Comparison of ENCODE assay signal across 10 mouse cellular contexts in genomic region chr15:79693740-79694139, GRCm38 (mm10). TPM values are rescaled to one million over a fixed set of nuclear protein-coding genes. Genes with fewer than 3 reads are reported as not detected.
DNase-seq lines count a peak whose midpoint lies in the region; ATAC-seq and TF ChIP-seq lines count a peak whose summit lies in the region.
"Had no signal": no experiment of that assay in that cellular context is flagged by ENCODE, and none has a peak within 500 bp of the region (broad histone marks: within the 10 kb centered on the region; RNA-seq: fewer than 3 reads in every experiment).

No protein-coding gene starts in this region.

- H3K9me3 ChIP-seq in intestine, embryonic 16.5 days (ENCODE audit: control insufficient read depth, low read length): no peaks in the 10 kb centered on the region
- H3K9me3 ChIP-seq in intestine, embryonic 15.5 days: no peaks in the 10 kb centered on the region
- H3K9me3 ChIP-seq in liver, embryonic 14.5 days (ENCODE audit: control insufficient read depth, low read length): no peaks in the 10 kb centered on the region
- H3K9me3 ChIP-seq in forebrain, embryonic 12.5 days: no peaks in the 10 kb centered on the region

- H3K36me3 ChIP-seq in intestine, embryonic 16.5 days (ENCODE audit: control insufficient read depth, insufficient read depth, low read length): no peaks in the 10 kb centered on the region
- no peaks in the 10 kb centered on the region for H3K36me3 ChIP-seq in intestine, embryonic 15.5 days
- H3K36me3 ChIP-seq in liver, embryonic 14.5 days (replicated peaks; ENCODE audit: control insufficient read depth, insufficient read depth, low read depth): peaks cover 19% of the 10 kb centered on the region
- peaks cover 2% of the 10 kb centered on the region; the same call in 1 of the 2 replicates for H3K36me3 ChIP-seq in small intestine, adult 2 months (ENCODE audit: control insufficient read depth, insufficient read depth, low read length)
- H3K36me3 ChIP-seq in forebrain, embryonic 12.5 days (replicated peaks): peaks cover 19% of the 10 kb centered on the region

- no peak for TF ChIP-seq EP300 in liver, embryonic 14.5 days (IDR thresholded peaks at IDR 0.05; ENCODE audit: low read depth)

- no peak overlapping the region for H3K4me2 ChIP-seq in intestine, embryonic 16.5 days (ENCODE audit: low read depth, low read length)
- no peak overlapping the region for H3K4me2 ChIP-seq in intestine, embryonic 15.5 days (replicated peaks)
- peak overlapping the region; percentile 95 for H3K4me2 ChIP-seq in liver, embryonic 14.5 days (ENCODE audit: low read depth)
- H3K4me2 ChIP-seq in forebrain, embryonic 12.5 days: no peak overlapping the region

- ATAC-seq in intestine, embryonic 16.5 days: no peak
- no peak for ATAC-seq in intestine, embryonic 15.5 days
- no peak for ATAC-seq in liver, embryonic 14.5 days (ENCODE audit: insufficient read depth)
- ATAC-seq in monocyte, adult 5-6 weeks (replicated peaks; ENCODE audit: insufficient number of reproducible peaks, low FRiP score, low TSS enrichment, poor library complexity, severe bottlenecking): no peak
- no peak for ATAC-seq in forebrain, embryonic 12.5 days (ENCODE audit: low FRiP score)

- WGBS in intestine, embryonic 16.5 days: 71% methylated on average over 11 of the region's 11 CpGs
- 65% methylated on average over 11 of the region's 11 CpGs for WGBS in intestine, embryonic 15.5 days
- WGBS in liver, embryonic 14.5 days (ENCODE audit: insufficient replicate concordance): 12% methylated on average over 11 of the region's 11 CpGs
- 68% methylated on average over 11 of the region's 11 CpGs for WGBS in small intestine, adult 2 months
- 90% methylated on average over 11 of the region's 11 CpGs for WGBS in forebrain, embryonic 12.5 days

- no peak overlapping the region for H3K27ac ChIP-seq in intestine, embryonic 16.5 days (ENCODE audit: low read length)
- no peak overlapping the region for H3K27ac ChIP-seq in intestine, embryonic 15.5 days
- peak overlapping the region; percentile 88 for H3K27ac ChIP-seq in liver, embryonic 14.5 days
- peak overlapping the region; percentile 38 for H3K27ac ChIP-seq in small intestine, adult 2 months (ENCODE audit: insufficient read depth, low read depth, low read length)
- no peak overlapping the region for H3K27ac ChIP-seq in forebrain, embryonic 12.5 days

- TF ChIP-seq POLR2A in small intestine, adult 2 months (IDR thresholded peaks at IDR 0.05; ENCODE audit: low read depth, low read length): no peak

- 0 out of 2 replicates have a peak overlapping the region, but pooled peaks have one; percentile 13 for H3K9ac ChIP-seq in intestine, embryonic 16.5 days (ENCODE audit: low read depth, low read length)
- no peak overlapping the region for H3K9ac ChIP-seq in intestine, embryonic 15.5 days
- peak overlapping the region; percentile 94 for H3K9ac ChIP-seq in liver, embryonic 14.5 days (replicated peaks)
- no peak overlapping the region for H3K9ac ChIP-seq in forebrain, embryonic 12.5 days

- DNase-seq in T-cell, adult 2 months (ENCODE audit: low spot score): peak; percentile 71
- no peak for DNase-seq in liver, embryonic 14.5 days (ENCODE audit: low read depth in 3 of 3, low spot score in 3 of 3)
- DNase-seq in testis, postnatal 14 days (ENCODE audit: low spot score): no peak
- DNase-seq: cerebellum, postnatal 14 days; layer of hippocampus, postnatal 36 days had no signal

- no peak for TF ChIP-seq CTCF in liver, embryonic 14.5 days (IDR thresholded peaks at IDR 0.05; ENCODE audit: low read depth)
- no peak for TF ChIP-seq CTCF in small intestine, adult 2 months (IDR thresholded peaks at IDR 0.05; ENCODE audit: extremely low read depth, insufficient read length, insufficient replicate concordance, low read depth, low read length)

- H3K27me3 ChIP-seq in intestine, embryonic 16.5 days (replicated peaks; ENCODE audit: control insufficient read depth, insufficient read depth, low read length): no peaks in the 10 kb centered on the region
- H3K27me3 ChIP-seq in intestine, embryonic 15.5 days (replicated peaks): no peaks in the 10 kb centered on the region
- no peaks in the 10 kb centered on the region for H3K27me3 ChIP-seq in liver, embryonic 14.5 days (ENCODE audit: control insufficient read depth, insufficient read depth, low read length)
- no peaks in the 10 kb centered on the region for H3K27me3 ChIP-seq in small intestine, adult 2 months (ENCODE audit: control insufficient read depth, insufficient read depth, low read length)
- H3K27me3 ChIP-seq in forebrain, embryonic 12.5 days: no peaks in the 10 kb centered on the region

- H3K4me3 ChIP-seq in intestine, embryonic 16.5 days (ENCODE audit: low read length): no peak overlapping the region
- H3K4me3 ChIP-seq in intestine, embryonic 15.5 days (replicated peaks): no peak overlapping the region
- H3K4me3 ChIP-seq in liver, embryonic 14.5 days (ENCODE audit: insufficient read depth in 1 of 2, low read depth in 2 of 2, low read length in 2 of 2): peak overlapping the region; percentile 57 to 94
- peak overlapping the region; percentile 39 for H3K4me3 ChIP-seq in small intestine, adult 2 months (ENCODE audit: low read depth, low read length)
- H3K4me3 ChIP-seq in forebrain, embryonic 12.5 days (replicated peaks): no peak overlapping the region

- H3K4me1 ChIP-seq in intestine, embryonic 16.5 days (ENCODE audit: control insufficient read depth, insufficient read depth, low read length): peaks cover 26% of the 10 kb centered on the region
- H3K4me1 ChIP-seq in intestine, embryonic 15.5 days (replicated peaks): peaks cover 27% of the 10 kb centered on the region
- peaks cover 60 to 72% of the 10 kb centered on the region in 2 experiments for H3K4me1 ChIP-seq in liver, embryonic 14.5 days (replicated peaks; ENCODE audit: control insufficient read depth in 2 of 2, insufficient read depth in 2 of 2, low read length in 1 of 2)
- peaks cover 15% of the 10 kb centered on the region; the same call in 1 of the 2 replicates for H3K4me1 ChIP-seq in small intestine, adult 2 months (ENCODE audit: control insufficient read depth, insufficient read depth, insufficient read length, low read length)
- H3K4me1 ChIP-seq in forebrain, embryonic 12.5 days: peaks cover 48% of the 10 kb centered on the region

RNA-seq across cellular contexts. Expression of gene Gtpbp1, which starts 3.1 kb away (rescaled TPM):
- 24.5 and 25.3 TPM in 2 replicates for polyA plus RNA-seq in intestine, embryonic 16.5 days (2015; fragmentation: Nextera tagmentation; extraction: Ambion mirVana)
- 27.4 and 29.9 TPM in 2 replicates for polyA plus RNA-seq in intestine, embryonic 15.5 days (2015; fragmentation: Nextera tagmentation; extraction: Ambion mirVana)
- polyA plus RNA-seq in liver, embryonic 14.5 days (2012; rRNA removed): 23.5 and 23.7 TPM in 2 replicates
- 22.6 and 28.2 TPM in 2 replicates for polyA plus RNA-seq in liver, embryonic 14.5 days (2014; fragmentation: Nextera tagmentation; extraction: Ambion mirVana)
- polyA plus RNA-seq in small intestine, adult 2 months (2012; rRNA removed): 18.6 and 34.9 TPM in 2 replicates
- 53.0 to 76.7 TPM (median 73.7 TPM) in 3 replicates for total RNA-seq in monocyte, adult 5-6 weeks (2017)
- 51.5 and 55.7 TPM in 2 replicates for polyA plus RNA-seq in forebrain, embryonic 12.5 days (2016; fragmentation: Nextera tagmentation; extraction: Ambion mirVana)

RNA-seq across cellular contexts. Expression of gene Josd1, which starts 6.0 kb away (rescaled TPM):
- 14.1 and 17.0 TPM in 2 replicates for polyA plus RNA-seq in intestine, embryonic 16.5 days (2015; fragmentation: Nextera tagmentation; extraction: Ambion mirVana)
- polyA plus RNA-seq in intestine, embryonic 15.5 days (2015; fragmentation: Nextera tagmentation; extraction: Ambion mirVana): 18.7 and 19.4 TPM in 2 replicates
- 19.7 and 21.4 TPM in 2 replicates for polyA plus RNA-seq in liver, embryonic 14.5 days (2012; rRNA removed)
- 13.0 and 13.2 TPM in 2 replicates for polyA plus RNA-seq in liver, embryonic 14.5 days (2014; fragmentation: Nextera tagmentation; extraction: Ambion mirVana)
- polyA plus RNA-seq in small intestine, adult 2 months (2012; rRNA removed): 9.5 and 14.2 TPM in 2 replicates
- total RNA-seq in monocyte, adult 5-6 weeks (2017): 15.8 to 20.3 TPM (median 16.9 TPM) in 3 replicates
- 24.1 and 24.5 TPM in 2 replicates for polyA plus RNA-seq in forebrain, embryonic 12.5 days (2016; fragmentation: Nextera tagmentation; extraction: Ambion mirVana)

RNA-seq across cellular contexts. Expression of gene Tomm22, which starts 23.1 kb away (rescaled TPM):
- 248 and 288 TPM in 2 replicates for polyA plus RNA-seq in intestine, embryonic 16.5 days (2015; fragmentation: Nextera tagmentation; extraction: Ambion mirVana)
- 261 and 272 TPM in 2 replicates for polyA plus RNA-seq in intestine, embryonic 15.5 days (2015; fragmentation: Nextera tagmentation; extraction: Ambion mirVana)
- polyA plus RNA-seq in liver, embryonic 14.5 days (2012; rRNA removed): 51.1 and 58.4 TPM in 2 replicates
- polyA plus RNA-seq in liver, embryonic 14.5 days (2014; fragmentation: Nextera tagmentation; extraction: Ambion mirVana): 142 and 148 TPM in 2 replicates
- 13.8 and 21.7 TPM in 2 replicates for polyA plus RNA-seq in small intestine, adult 2 months (2012; rRNA removed)
- total RNA-seq in monocyte, adult 5-6 weeks (2017): 84.8 to 123 TPM (median 106 TPM) in 3 replicates
- 266 and 274 TPM in 2 replicates for polyA plus RNA-seq in forebrain, embryonic 12.5 days (2016; fragmentation: Nextera tagmentation; extraction: Ambion mirVana)

RNA-seq across cellular contexts. Expression of gene Cby1, which starts 34.7 kb away (rescaled TPM):
- polyA plus RNA-seq in intestine, embryonic 16.5 days (2015; fragmentation: Nextera tagmentation; extraction: Ambion mirVana): 37.1 and 37.2 TPM in 2 replicates
- polyA plus RNA-seq in intestine, embryonic 15.5 days (2015; fragmentation: Nextera tagmentation; extraction: Ambion mirVana): 37.6 and 39.0 TPM in 2 replicates
- 4.0 and 4.6 TPM in 2 replicates for polyA plus RNA-seq in liver, embryonic 14.5 days (2012; rRNA removed)
- 13.4 and 15.7 TPM in 2 replicates for polyA plus RNA-seq in liver, embryonic 14.5 days (2014; fragmentation: Nextera tagmentation; extraction: Ambion mirVana)
- 3.1 and 5.6 TPM in 2 replicates for polyA plus RNA-seq in small intestine, adult 2 months (2012; rRNA removed)
- 12.1 to 23.7 TPM (median 18.3 TPM) in 3 replicates for total RNA-seq in monocyte, adult 5-6 weeks (2017)
- 89.3 and 90.6 TPM in 2 replicates for polyA plus RNA-seq in forebrain, embryonic 12.5 days (2016; fragmentation: Nextera tagmentation; extraction: Ambion mirVana)

RNA-seq across cellular contexts. Expression of gene Fam227a, which starts 35.0 kb away (rescaled TPM):
- polyA plus RNA-seq in intestine, embryonic 16.5 days (2015; fragmentation: Nextera tagmentation; extraction: Ambion mirVana): 0.60 and 0.72 TPM in 2 replicates
- polyA plus RNA-seq in intestine, embryonic 15.5 days (2015; fragmentation: Nextera tagmentation; extraction: Ambion mirVana): 0.74 and 0.90 TPM in 2 replicates
- 0.26 and 0.35 TPM in 2 replicates for polyA plus RNA-seq in liver, embryonic 14.5 days (2012; rRNA removed)
- polyA plus RNA-seq in liver, embryonic 14.5 days (2014; fragmentation: Nextera tagmentation; extraction: Ambion mirVana): 0.06 TPM in 1 of 2 replicates, not detected in the other
- polyA plus RNA-seq in small intestine, adult 2 months (2012; rRNA removed): 0.06 and 0.25 TPM in 2 replicates
- 1.0 to 4.5 TPM (median 1.3 TPM) in 3 replicates for total RNA-seq in monocyte, adult 5-6 weeks (2017)
- polyA plus RNA-seq in forebrain, embryonic 12.5 days (2016; fragmentation: Nextera tagmentation; extraction: Ambion mirVana): 5.1 and 5.4 TPM in 2 replicates

Comparison
In these comparisons a context has a peak if more than half of its experiments do, and no peak if none do; other contexts are left out.
1. H3K9ac ChIP-seq: peak in intestine, embryonic 16.5 days (single experiment) and liver, embryonic 14.5 days (single experiment); none in intestine, embryonic 15.5 days (single experiment) and forebrain, embryonic 12.5 days (single experiment).
2. H3K27ac ChIP-seq: peak in liver, embryonic 14.5 days (single experiment) and small intestine, adult 2 months (single experiment); none in intestine, embryonic 16.5 days (single experiment), intestine, embryonic 15.5 days (single experiment) and forebrain, embryonic 12.5 days (single experiment).
3. H3K4me3 ChIP-seq: peak in liver, embryonic 14.5 days (2 of 2) and small intestine, adult 2 months (single experiment); none in intestine, embryonic 16.5 days (single experiment), intestine, embryonic 15.5 days (single experiment) and forebrain, embryonic 12.5 days (single experiment).